Mouse (Mus musculus) cortical plate, adult 2 months (tissue): ENCODE data around the gene Mical1.

Experiments
- CTCF ChIP-seq: fragments of 200-500 bp; IDR thresholded peaks from 2 replicates; pipeline ENCODE4 v1.5.1; 2011; ENCODE audit warnings: mild to moderate bottlenecking, control low read depth, low read length; ENCODE audit not compliant: insufficient read depth; ENCODE audit errors: extremely low read depth
- POLR2A ChIP-seq: fragments of 200-500 bp; IDR thresholded peaks from 2 replicates; pipeline ENCODE4 v1.6.1; 2011; ENCODE audit warnings: mild to moderate bottlenecking, low read length, control low read depth; ENCODE audit not compliant: insufficient read depth; ENCODE audit errors: extremely low read depth

GRCm38 (mm10) chr10:41426368-41426767 is 49.7 kb upstream of the Mical1 start:
- no peak for TF ChIP-seq CTCF
- no peak for TF ChIP-seq POLR2A
